Mouse (Mus musculus) liver, adult 2 months (tissue): Measurements from ENCODE around the gene Polr2l.

Source experiments
- CTCF ChIP-seq: fragments of 200-500 bp; IDR thresholded peaks from 2 replicates; pipeline ENCODE4 v1.5.1; 2011; ENCODE audit warnings: low read depth, low read length, control low read depth
- POLR2A ChIP-seq: fragments of 200-500 bp; IDR thresholded peaks from 2 replicates; pipeline ENCODE4 v1.6.1; 2011; ENCODE audit warnings: low read length, control low read depth; ENCODE audit not compliant: insufficient read depth; ENCODE audit errors: extremely low read depth

- TF ChIP-seq POLR2A: no peak
- TF ChIP-seq CTCF: no peak
Observed at GRCm38 (mm10) chr7:141462333-141462821, 12.6 kb downstream of the Polr2l start.
